Mouse (Mus musculus): ENCODE data around the gene Ranbp17. TPM values are rescaled to one million over a fixed set of nuclear protein-coding genes. Genes with fewer than 3 reads are reported as not detected.

The Ranbp17 gene
- 8.3 and 11.1 TPM in 2 replicates for polyA plus RNA-seq (2014; fragmentation: Nextera tagmentation; extraction: Ambion mirVana)

DNA sequence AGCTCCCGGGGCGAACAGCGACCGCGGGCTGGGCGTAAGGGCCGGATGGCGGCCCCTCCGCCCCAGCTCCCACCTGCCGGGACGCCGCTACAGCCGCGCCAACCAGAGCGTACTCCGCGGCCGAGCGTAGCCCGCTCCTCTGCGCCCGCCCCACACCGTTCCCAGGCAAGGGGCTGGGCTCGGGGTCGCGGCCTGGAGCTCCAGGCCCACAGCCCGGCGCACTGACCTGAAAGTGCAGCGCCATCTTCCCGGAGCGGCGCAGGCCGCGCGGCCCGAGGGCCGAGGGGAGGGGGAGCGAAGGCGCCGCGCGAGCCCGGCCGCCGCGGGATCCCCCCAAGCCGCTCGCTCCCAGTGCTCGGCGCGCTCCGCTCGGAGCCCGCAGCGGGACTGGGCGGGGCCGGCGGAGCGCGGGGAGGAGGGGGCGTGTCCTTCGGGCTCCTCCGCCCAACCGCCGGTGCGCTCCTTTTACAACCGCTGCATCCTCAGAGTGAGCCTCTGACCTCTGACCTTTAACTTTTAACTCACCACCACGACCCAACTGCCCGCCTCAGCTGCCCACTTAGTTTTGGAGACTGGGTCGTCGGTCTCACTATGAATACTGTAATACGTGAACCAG lies at the start of gene Ranbp17:
Gene Ranbp17, minus strand, starts transcription at position 371 of the 616 bp plus-strand sequence.
- Histone ChIP-seq H3K36me3 (ENCODE audit: control insufficient read depth, insufficient read depth, low read length) (no peaks in the 10 kb centered on the region), H3K4me1 (ENCODE audit: control insufficient read depth, insufficient read depth, low read length) (no peaks in the 10 kb centered on the region), H3K9me3 (ENCODE audit: control insufficient read depth, low read depth, low read length) (no peaks in the 10 kb centered on the region), H3K27ac (ENCODE audit: low read length) (peak within 1 kb of the TSS; percentile 55), H3K4me3 (ENCODE audit: low read depth, low read length) (peak within 1 kb of the TSS; percentile 72), H3K4me2 (replicated peaks; ENCODE audit: low read depth, low read length) (peak within 1 kb of the TSS; percentile 46), H3K27me3 (ENCODE audit: control insufficient read depth, insufficient read depth, low read length) (no peaks in the 10 kb centered on the region), H3K9ac (replicated peaks; ENCODE audit: low read depth, low read length) (peak within 1 kb of the TSS; percentile 59)
- WGBS: 2% methylated on average over 58 of the region's 72 CpGs
- ATAC-seq (ENCODE audit: insufficient number of reproducible peaks, insufficient read depth, low FRiP score, low read depth): peak; percentile 81

DNA sequence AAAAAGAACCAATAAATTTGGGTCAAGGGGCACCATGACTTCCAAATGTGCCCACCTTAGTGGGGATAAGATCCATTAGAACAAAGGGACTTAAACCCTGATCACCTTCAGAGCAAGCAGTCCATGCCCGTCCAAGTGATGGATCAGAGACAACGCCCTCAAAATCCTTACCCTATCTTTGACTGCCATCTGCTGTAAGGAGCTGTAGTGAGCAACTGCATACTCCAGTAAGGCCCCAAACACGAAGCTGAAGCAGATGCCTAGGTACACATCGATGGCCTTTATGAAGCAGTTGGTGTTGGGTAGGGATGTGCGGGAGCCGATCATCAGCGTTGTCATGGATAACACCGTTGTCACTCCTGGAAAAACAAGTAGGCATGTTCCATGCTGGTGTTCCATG lies 40.6 kb upstream of the Ranbp17 start:
- no peaks in the 10 kb centered on the region for H3K4me1 ChIP-seq (ENCODE audit: control insufficient read depth, insufficient read depth, low read length)

DNA sequence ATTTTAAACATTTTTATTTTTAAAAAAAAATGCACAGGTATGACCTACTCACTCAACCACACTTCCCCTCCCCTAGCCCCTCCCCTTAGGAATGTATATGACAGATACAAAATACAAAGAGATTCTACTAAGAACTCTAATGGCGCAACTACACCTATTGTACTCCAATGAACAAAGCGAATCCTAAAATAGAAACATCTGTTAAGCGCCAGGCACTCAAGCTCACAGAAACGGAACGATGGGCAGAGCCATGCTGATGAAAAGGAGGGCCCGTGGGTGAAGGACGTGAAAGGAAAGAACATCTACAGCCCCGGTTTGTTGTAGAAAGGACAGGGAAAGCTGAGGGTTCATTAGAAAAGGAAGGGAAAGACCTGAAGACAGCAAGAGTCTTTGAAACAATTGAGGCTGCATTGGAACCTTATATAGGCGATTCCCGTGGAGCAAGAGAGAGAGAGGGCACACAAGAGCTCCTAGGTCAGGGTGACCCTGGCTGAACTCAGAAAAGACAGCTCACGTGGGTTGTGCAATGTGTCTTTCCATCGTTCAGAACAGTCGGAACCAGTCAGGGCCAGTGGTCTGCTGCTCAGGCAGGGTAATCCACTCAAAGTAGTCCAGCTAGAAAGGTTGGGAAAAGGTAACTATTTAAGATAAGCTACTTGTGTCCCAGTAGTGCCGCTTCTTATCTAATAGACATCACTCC lies 37.5 kb upstream of the Ranbp17 start:
- Histone ChIP-seq H3K27me3 (ENCODE audit: control insufficient read depth, insufficient read depth, low read length) (no peaks in the 10 kb centered on the region), H3K27ac (ENCODE audit: low read length) (no peak overlapping the region), H3K36me3 (ENCODE audit: control insufficient read depth, insufficient read depth, low read length) (no peaks in the 10 kb centered on the region), H3K4me3 (ENCODE audit: low read depth, low read length) (no peak overlapping the region), H3K4me2 (replicated peaks; ENCODE audit: low read depth, low read length) (no peak overlapping the region), H3K9me3 (ENCODE audit: control insufficient read depth, low read depth, low read length) (no peaks in the 10 kb centered on the region), H3K4me1 (ENCODE audit: control insufficient read depth, insufficient read depth, low read length) (no peaks in the 10 kb centered on the region), H3K9ac (replicated peaks; ENCODE audit: low read depth, low read length) (no peak overlapping the region)
- ATAC-seq (ENCODE audit: insufficient number of reproducible peaks, insufficient read depth, low FRiP score, low read depth): no peak
- 81% methylated on average over 14 of the region's 14 CpGs for WGBS

More for the DNA sequence above, 40.6 kb upstream of the Ranbp17 start:
- WGBS: 77% methylated on average over 8 of the region's 8 CpGs
- Histone ChIP-seq H3K27ac (ENCODE audit: low read length) (no peak overlapping the region), H3K4me2 (replicated peaks; ENCODE audit: low read depth, low read length) (no peak overlapping the region), H3K27me3 (ENCODE audit: control insufficient read depth, insufficient read depth, low read length) (no peaks in the 10 kb centered on the region), H3K36me3 (ENCODE audit: control insufficient read depth, insufficient read depth, low read length) (no peaks in the 10 kb centered on the region), H3K9ac (replicated peaks; ENCODE audit: low read depth, low read length) (no peak overlapping the region), H3K9me3 (ENCODE audit: control insufficient read depth, low read depth, low read length) (no peaks in the 10 kb centered on the region), H3K4me3 (ENCODE audit: low read depth, low read length) (no peak overlapping the region)
- 0 out of 2 replicates have a peak, but pooled peaks have one; percentile 28 for ATAC-seq (ENCODE audit: insufficient number of reproducible peaks, insufficient read depth, low FRiP score, low read depth)

DNA sequence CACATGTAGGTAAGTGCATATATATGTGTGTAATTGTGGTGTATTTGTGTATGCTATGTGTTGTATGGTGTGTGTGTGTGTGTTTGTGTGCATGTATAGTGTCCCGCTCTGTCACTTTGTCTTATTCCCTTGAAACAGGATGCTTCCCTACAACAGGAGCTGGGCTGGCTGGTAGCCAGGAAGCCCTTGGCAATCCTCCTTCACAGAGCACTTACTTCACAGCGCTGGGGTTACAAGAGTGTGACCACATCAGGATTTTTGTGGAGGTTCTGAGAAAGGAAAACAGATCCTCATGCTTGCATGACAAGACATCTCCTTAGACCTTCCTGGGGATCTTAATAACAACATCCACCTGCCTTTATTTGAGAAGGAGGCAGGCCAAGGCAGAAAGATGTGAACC lies 33.8 kb upstream of the Ranbp17 start:
- H3K4me2 ChIP-seq (replicated peaks; ENCODE audit: low read depth, low read length): no peak overlapping the region
- H3K36me3 ChIP-seq (ENCODE audit: control insufficient read depth, insufficient read depth, low read length): no peaks in the 10 kb centered on the region
- 59% methylated on average over 2 of the region's 2 CpGs for WGBS
- no peak overlapping the region for H3K4me3 ChIP-seq (ENCODE audit: low read depth, low read length)
- no peak for ATAC-seq (ENCODE audit: insufficient number of reproducible peaks, insufficient read depth, low FRiP score, low read depth)
- H3K27ac ChIP-seq (ENCODE audit: low read length): no peak overlapping the region
- H3K9ac ChIP-seq (replicated peaks; ENCODE audit: low read depth, low read length): no peak overlapping the region
- no peaks in the 10 kb centered on the region for H3K27me3 ChIP-seq (ENCODE audit: control insufficient read depth, insufficient read depth, low read length)
- H3K9me3 ChIP-seq (ENCODE audit: control insufficient read depth, low read depth, low read length): no peaks in the 10 kb centered on the region
- H3K4me1 ChIP-seq (ENCODE audit: control insufficient read depth, insufficient read depth, low read length): no peaks in the 10 kb centered on the region

DNA sequence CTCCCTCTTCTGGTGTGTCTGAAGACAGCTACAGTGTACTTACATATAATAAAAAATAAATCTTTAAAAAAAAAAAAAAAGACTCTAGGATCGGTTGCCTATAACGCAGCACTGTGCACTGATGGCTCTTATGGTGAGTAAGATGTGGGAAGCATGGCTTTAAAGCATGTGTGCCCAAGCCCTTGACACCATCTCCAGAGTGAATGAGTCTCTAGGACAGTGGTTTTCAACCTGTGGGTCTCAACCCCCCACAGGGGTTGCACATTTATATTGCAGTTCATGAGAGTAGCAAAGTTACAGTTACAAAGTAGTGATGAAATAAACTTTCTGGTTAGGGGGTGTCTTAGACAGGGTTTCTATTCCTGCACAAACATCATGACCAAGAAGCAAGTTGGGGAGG lies 31.4 kb upstream of the Ranbp17 start:
- Histone ChIP-seq H3K9ac (replicated peaks; ENCODE audit: low read depth, low read length) (no peak overlapping the region), H3K4me1 (ENCODE audit: control insufficient read depth, insufficient read depth, low read length) (no peaks in the 10 kb centered on the region), H3K27me3 (ENCODE audit: control insufficient read depth, insufficient read depth, low read length) (no peaks in the 10 kb centered on the region), H3K4me2 (replicated peaks; ENCODE audit: low read depth, low read length) (no peak overlapping the region), H3K27ac (ENCODE audit: low read length) (no peak overlapping the region), H3K36me3 (ENCODE audit: control insufficient read depth, insufficient read depth, low read length) (no peaks in the 10 kb centered on the region), H3K4me3 (ENCODE audit: low read depth, low read length) (no peak overlapping the region), H3K9me3 (ENCODE audit: control insufficient read depth, low read depth, low read length) (no peaks in the 10 kb centered on the region)
- ATAC-seq (ENCODE audit: insufficient number of reproducible peaks, insufficient read depth, low FRiP score, low read depth): no peak
- 96% methylated on average over 2 of the region's 2 CpGs for WGBS

DNA sequence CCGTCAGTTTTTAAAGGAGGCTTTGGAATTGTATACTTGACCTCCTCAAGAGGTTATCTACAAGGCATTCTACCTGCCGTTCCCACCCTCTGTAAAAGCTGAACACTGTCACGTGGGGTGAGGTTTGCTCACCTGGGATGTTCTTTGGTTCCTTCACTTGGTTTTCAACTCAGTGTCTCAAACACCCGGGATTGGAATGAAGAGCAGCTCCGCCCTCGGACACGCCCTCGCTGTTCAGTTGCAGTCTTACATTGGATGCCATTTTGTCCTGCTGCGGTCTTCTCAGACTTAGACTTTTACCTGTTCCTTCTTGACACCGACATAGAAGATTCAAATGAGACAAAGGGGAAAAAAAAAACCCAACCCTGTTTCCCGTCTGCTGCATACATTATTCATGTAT lies 30.6 kb upstream of the Ranbp17 start:
- Histone ChIP-seq H3K9ac (replicated peaks; ENCODE audit: low read depth, low read length) (no peak overlapping the region), H3K4me2 (replicated peaks; ENCODE audit: low read depth, low read length) (no peak overlapping the region), H3K27me3 (ENCODE audit: control insufficient read depth, insufficient read depth, low read length) (no peaks in the 10 kb centered on the region), H3K36me3 (ENCODE audit: control insufficient read depth, insufficient read depth, low read length) (no peaks in the 10 kb centered on the region), H3K4me3 (ENCODE audit: low read depth, low read length) (no peak overlapping the region), H3K27ac (ENCODE audit: low read length) (no peak overlapping the region), H3K4me1 (ENCODE audit: control insufficient read depth, insufficient read depth, low read length) (no peaks in the 10 kb centered on the region), H3K9me3 (ENCODE audit: control insufficient read depth, low read depth, low read length) (no peaks in the 10 kb centered on the region)
- ATAC-seq (ENCODE audit: insufficient number of reproducible peaks, insufficient read depth, low FRiP score, low read depth): no peak; the same call in 1 of the 2 replicates
- 40% methylated on average over 11 of the region's 11 CpGs for WGBS

DNA sequence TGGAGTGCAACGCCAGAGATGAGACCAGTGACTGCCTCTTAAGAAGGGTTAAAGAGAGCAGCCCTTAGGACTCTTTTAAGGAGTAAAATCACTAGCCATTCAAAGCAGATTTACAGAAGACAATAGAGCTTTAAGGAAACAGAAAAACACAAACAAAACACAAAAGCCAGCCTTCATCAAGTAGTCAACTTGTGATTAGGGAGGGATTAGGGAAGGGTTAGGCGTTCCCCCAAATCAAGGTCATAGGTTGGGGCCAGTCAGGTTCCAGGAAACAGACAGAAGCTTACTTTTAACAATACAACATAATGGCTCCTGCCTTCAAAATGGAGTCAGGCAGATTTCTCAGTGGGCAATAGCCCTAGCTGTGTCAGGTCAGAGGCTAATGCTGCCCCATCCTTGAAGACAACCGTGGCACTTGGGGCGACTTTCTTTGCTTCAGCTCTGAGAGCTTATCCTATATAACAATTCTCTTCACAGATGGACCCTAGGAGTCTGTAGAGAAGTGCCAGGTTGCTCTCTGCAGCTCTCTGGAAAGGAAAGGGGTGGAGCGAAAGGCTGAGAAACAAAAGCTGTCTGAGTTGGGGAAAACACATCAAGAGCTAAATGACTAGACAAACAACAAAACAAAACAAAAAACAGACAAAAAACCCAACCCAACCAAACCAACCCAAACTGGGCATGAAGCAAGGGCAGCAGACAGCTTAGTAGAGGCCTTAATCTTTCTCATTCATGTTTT lies 24.0 kb upstream of the Ranbp17 start:
- 79% methylated on average over 5 of the region's 5 CpGs for WGBS
- no peaks in the 10 kb centered on the region for H3K4me1 ChIP-seq (ENCODE audit: control insufficient read depth, insufficient read depth, low read length)
- no peaks in the 10 kb centered on the region for H3K36me3 ChIP-seq (ENCODE audit: control insufficient read depth, insufficient read depth, low read length)
- no peaks in the 10 kb centered on the region for H3K27me3 ChIP-seq (ENCODE audit: control insufficient read depth, insufficient read depth, low read length)
- no peaks in the 10 kb centered on the region for H3K9me3 ChIP-seq (ENCODE audit: control insufficient read depth, low read depth, low read length)
- no peak overlapping the region for H3K4me3 ChIP-seq (ENCODE audit: low read depth, low read length)
- H3K27ac ChIP-seq (ENCODE audit: low read length): no peak overlapping the region
- no peak overlapping the region for H3K9ac ChIP-seq (replicated peaks; ENCODE audit: low read depth, low read length)
- H3K4me2 ChIP-seq (replicated peaks; ENCODE audit: low read depth, low read length): no peak overlapping the region
- ATAC-seq (ENCODE audit: insufficient number of reproducible peaks, insufficient read depth, low FRiP score, low read depth): no peak

DNA sequence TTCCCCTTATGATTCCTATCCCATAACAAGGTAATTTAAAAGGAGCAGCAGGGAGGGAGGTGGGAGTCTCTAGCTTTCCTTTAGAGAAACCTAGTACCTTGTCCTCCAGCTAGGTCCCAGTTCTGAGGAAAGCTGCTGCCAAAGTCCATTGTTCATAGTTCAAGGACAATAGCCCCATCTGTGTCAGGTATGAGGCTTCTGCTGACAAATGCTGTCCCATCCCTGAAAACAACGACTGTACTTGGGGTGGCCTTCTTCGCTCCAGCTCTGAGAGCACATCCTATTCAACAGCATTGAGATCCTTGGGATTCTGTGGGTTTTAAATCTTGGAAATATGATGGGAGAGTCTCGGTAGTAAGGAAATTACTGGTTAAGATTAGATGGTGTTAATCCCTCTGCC lies 23.1 kb upstream of the Ranbp17 start:
- Histone ChIP-seq H3K4me3 (ENCODE audit: low read depth, low read length) (no peak overlapping the region), H3K4me1 (ENCODE audit: control insufficient read depth, insufficient read depth, low read length) (no peaks in the 10 kb centered on the region), H3K9me3 (ENCODE audit: control insufficient read depth, low read depth, low read length) (no peaks in the 10 kb centered on the region), H3K4me2 (replicated peaks; ENCODE audit: low read depth, low read length) (no peak overlapping the region), H3K27me3 (ENCODE audit: control insufficient read depth, insufficient read depth, low read length) (no peaks in the 10 kb centered on the region), H3K36me3 (ENCODE audit: control insufficient read depth, insufficient read depth, low read length) (no peaks in the 10 kb centered on the region), H3K9ac (replicated peaks; ENCODE audit: low read depth, low read length) (no peak overlapping the region), H3K27ac (ENCODE audit: low read length) (no peak overlapping the region)
- ATAC-seq (ENCODE audit: insufficient number of reproducible peaks, insufficient read depth, low FRiP score, low read depth): no peak
- WGBS: 92% methylated on average over 3 of the region's 3 CpGs

Measured in stomach, embryonic 14.5 days (tissue).